1 mouse cellular context compared by ENCODE assay signal in genomic region chr2:91300784-91301183, GRCm38 (mm10).
A peak's percentile ranks its signal among the peaks of the same experiment; 100 is the strongest.
TF ChIP-seq lines count a peak whose summit lies in the region.

No protein-coding gene starts in this region.

TF ChIP-seq in CH12.LX, 34 proteins besides CTCF, POLR2A, EP300 and RAD21:
- TF ChIP-seq IRF4 (IDR thresholded peaks at IDR 0.05; ENCODE audit: low read depth, low read length) (no peak), MAFK (IDR thresholded peaks at IDR 0.05; ENCODE audit: insufficient replicate concordance, low read length) (no peak), SMC3 (IDR thresholded peaks at IDR 0.05; ENCODE audit: low read depth, low read length) (peak; percentile 22; the same call in 1 of the 2 replicates), ELF1 (IDR thresholded peaks at IDR 0.05; ENCODE audit: low read depth, low read length) (no peak), BHLHE40 (IDR thresholded peaks at IDR 0.05; ENCODE audit: low read depth, low read length) (no peak)
